Mouse (Mus musculus) thymus, postnatal 36 days (tissue): Measurements from ENCODE around the gene Dohh.

Experiments used
- DNase-seq, 2 experiments: peaks; one replicate each; pipeline ENCODE4 v3.0.0; 2022; ENCODE audit warnings: mixed read lengths in 2 of 2

Dohh gene

DNA sequence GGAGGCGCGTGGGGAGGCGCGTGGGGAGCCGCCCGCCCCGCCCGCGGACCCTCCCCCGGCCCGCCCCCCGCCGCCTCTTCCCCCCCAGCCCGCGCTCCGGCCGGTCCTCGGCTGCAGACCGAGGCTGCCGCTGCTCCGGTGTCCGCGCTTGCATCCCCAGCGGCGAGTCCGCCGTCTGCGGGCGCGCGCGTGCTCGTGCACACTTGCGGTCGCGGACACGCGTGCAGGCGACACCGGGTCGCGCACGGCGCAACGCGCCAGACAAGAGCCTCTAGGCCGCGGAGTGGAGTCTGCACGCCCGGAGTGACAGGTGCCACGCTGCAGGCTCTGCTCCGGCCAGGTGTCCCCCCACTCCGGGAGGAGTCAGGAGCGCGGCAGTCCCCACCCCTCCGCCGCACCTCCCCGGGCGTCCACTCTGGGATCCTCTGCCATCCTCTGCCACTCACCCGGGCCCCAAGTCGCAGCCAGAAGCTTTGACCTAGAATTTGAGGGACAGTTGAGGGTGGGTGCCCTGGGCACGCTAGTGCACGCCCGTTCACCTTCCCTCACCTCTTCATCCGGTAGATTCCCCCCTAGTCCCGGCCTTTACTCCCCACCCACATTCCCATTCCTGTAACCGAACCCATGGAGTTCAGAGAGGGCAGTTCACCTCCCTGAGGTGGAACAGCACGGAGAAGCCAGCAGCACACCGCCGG lies 46.8 kb downstream of the Dohh start:
- peak; percentile 47 to 67 for DNase-seq

DNA sequence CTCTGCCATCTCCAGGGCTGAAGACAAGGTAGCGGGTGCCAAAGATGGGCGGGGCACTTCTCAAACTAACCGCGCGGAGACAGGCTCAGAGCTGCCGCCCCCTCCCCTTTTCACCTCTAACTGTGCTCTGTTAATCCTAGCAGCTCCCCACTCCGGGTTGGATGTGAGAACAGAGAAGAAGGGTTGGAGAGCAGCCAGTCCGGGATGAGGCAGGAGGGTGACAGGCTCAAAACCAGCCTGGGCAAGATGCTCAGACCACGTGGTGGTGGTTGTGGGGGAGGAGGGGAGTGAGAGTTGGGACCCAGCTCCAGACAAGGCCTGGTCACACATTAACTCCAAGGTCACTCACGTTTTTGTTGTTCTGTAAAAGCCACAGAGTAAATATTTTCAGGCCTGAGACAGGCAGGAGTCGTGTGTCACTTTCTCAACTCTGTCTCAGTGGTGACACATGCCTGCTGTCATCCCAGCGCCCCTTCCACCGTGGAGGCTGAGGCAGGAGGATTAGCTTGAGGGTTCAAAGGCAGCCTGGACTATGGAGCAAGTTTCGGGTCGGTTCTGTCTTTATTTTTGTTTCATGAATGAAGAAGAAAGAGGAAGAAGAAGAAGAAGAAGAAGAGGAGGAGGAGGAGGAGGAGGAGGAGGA lies 47.4 kb downstream of the Dohh start:
- peak in 1 of 2 experiments; percentile 45 for DNase-seq

DNA sequence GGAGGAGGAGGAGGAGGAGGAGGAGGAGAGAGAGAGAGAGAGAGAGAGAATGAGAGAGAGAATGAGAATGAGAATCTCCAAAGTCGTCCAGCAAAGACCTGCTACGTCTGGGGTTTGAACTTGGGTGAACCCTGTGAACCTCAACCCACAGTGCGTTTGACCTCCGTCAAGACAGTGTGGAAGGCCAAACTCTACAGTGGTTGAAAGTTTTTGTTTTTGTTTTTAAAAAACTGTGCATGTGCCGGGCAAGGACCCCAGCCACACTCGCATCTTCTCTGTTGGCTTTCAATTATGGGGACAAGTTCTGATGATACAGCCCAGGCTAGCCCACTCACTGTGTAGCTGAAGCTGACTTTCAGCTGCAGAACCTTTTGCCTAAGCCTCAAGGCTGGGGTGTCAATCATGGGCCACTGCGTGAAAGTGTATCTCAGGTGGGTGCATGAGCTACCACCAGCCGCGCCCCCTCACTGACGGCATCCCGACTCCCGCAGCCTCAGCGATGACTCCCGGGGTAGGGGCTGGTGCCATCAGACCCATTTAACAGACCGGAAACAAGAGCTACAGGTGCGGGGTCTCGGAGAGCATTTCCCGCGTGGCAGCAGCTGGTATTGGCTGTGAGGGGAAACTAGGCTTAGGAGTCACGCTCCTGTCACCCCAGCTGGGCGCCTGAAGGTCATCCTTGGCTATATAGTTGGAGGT lies 48.1 kb downstream of the Dohh start:
- DNase-seq, result no peak

DNA sequence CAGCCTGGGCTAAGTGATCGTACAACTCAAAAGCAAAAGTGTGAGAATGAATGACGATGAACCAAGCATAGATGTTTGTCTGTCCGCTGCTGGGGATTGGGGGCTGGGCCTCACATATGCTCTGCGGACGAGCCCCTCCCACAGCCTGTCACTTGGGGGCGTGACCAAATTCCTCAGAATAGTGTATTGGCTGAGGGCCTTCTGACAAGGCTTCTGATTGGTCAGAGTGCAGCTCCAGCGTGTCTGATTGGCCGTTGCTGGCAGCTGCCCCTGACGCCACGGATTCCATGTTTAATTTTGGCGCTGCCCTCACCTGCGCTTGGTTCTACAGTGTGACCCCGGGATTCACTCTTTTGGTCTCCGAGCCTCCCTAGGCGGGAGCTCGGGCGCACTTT lies 48.6 kb downstream of the Dohh start:
- peak; percentile 85 to 92 for DNase-seq

DNA sequence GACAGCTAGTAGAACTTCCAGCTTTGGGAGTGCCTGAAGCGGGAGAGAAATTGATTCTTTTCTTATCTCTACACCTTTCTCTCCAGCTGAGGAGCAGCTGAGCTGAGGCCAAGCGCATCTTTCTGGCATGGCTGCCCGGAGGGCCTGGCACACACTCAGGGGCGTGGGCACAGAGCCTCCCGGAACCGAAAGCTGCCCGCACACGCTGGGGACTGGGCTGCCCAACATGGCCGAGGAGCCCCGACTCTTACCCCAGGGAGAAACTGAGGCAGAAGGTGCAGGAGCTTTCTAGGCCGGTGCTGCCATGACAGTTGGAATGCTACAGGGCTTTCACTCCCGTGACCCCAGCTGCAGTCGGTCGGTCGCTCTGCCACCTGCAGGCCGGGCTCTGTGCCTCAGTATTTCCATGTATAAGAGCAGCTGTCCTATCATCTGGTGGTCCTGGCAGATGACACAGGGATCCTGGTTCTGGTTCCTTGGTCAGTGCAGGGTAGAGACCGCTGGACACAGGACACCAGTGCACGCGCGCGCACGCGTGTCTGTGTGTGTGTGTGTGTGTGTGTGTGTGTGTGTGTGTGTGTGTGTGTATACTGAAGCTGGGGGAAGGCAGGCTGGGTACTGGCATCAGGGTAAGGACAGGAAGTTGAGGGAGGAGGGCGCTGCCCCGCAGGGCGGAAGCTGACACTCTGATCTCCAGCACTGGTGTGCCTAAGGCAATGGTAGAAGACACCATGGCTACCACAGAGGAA lies 49.5 kb downstream of the Dohh start:
- peak; percentile 63 to 78 for DNase-seq

DNA sequence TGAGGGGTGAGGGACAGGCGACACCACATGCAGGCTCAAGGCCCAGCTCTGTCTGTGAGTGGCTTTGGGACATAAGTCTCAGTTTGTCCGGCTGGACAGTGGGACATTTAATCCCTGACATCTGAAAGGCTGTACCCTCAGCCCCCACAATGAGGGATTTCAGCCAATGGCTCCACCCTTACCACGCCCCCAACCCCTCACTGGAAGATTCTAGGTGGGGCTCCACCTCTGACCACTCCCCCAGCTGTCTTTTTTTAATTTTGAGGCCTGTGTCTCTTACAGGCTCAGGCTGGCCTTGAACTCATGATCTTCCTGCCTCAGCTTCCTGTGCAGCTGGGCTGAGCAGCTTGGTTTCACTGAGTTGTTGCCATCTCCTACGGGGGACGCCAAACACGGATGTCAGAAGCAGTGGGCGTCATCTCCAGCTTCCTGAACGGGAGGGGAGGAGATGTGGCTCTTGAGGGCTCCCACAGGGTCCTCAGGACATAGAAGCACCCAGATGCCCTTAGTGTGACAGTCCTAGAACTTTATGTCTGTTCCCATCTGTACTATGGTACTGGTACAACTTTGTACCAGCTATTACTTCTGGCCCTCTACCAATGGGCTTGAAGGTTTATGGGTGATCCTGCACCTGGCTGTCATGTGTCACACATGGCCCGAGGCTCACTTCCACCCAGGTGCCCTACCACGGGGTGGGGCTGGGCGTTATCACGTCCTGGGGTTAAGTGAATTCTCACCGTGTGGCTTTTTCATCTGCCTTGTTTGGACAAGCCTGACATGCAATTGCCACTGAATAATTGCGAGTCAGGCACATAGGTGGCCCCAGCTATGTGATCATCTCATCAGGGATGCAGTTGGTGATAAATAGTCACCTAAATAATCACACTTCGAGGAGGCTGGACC lies 50.4 kb downstream of the Dohh start:
- peak; percentile 31 to 52 for DNase-seq

DNA sequence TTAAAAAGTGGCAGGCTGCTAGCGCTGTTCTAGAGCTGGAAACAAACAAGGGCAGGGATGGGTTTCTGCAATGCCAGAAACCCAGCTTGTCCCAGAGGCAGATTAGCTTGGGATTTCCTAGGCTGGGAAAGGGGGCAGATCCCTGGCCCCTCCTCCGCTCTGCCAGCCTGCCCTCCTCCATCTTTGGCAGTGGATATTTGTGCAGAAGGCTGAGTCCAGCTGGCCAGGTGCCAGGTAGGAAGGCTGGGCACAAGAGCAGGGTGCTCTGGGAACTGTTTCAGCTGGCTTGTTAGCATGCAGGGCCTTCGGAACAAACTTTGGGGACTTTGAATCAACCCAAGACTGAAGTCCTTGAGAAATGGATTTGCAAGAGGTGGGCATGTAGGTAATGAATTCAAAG lies 51.2 kb downstream of the Dohh start:
- no peak for DNase-seq
